In genomic region chr11:57899335-57899734, GRCm38 (mm10) we compare ENCODE assay signal across 20 mouse cellular contexts.
DNase-seq lines count a peak whose midpoint lies in the region; ATAC-seq and TF ChIP-seq lines count a peak whose summit lies in the region.
"Had no signal": no experiment of that assay in that cellular context is flagged by ENCODE, and none has a peak within 500 bp of the region (broad histone marks: within the 10 kb centered on the region; RNA-seq: fewer than 3 reads in every experiment).

No protein-coding gene starts in this region.

- H3K36me3 ChIP-seq in heart, embryonic 10.5 days: no peaks in the 10 kb centered on the region
- H3K36me3 ChIP-seq: embryonic facial prominence, embryonic 13.5 days; forebrain, embryonic 12.5 days; heart, embryonic 15.5 days; hindbrain, embryonic 12.5 days had no signal

- no peak for TF ChIP-seq CTCF in lung, adult 2 months (IDR thresholded peaks at IDR 0.05; ENCODE audit: insufficient read depth, low read length)

- no peaks in the 10 kb centered on the region for H3K27me3 ChIP-seq in heart, embryonic 10.5 days (ENCODE audit: insufficient read depth, poor library complexity, severe bottlenecking)
- H3K27me3 ChIP-seq: embryonic facial prominence, embryonic 13.5 days; forebrain, embryonic 12.5 days; heart, embryonic 15.5 days; hindbrain, embryonic 12.5 days; Patski had no signal

- TF ChIP-seq POLR2A in lung, adult 2 months (IDR thresholded peaks at IDR 0.05; ENCODE audit: borderline replicate concordance, extremely low read depth, low read depth, low read length): no peak

- H3K4me1 ChIP-seq in heart, embryonic 10.5 days: peaks cover 23% of the 10 kb centered on the region
- H3K4me1 ChIP-seq in lung, adult 2 months (ENCODE audit: control insufficient read depth, insufficient read depth, low read length): no peaks in the 10 kb centered on the region
- H3K4me1 ChIP-seq: embryonic facial prominence, embryonic 13.5 days; forebrain, embryonic 12.5 days; hindbrain, embryonic 12.5 days had no signal

- DNase-seq in heart, embryonic 10.5 days (ENCODE audit: low spot score): no peak
- no peak for DNase-seq in heart, adult 9 months (ENCODE audit: low spot score in 2 of 2)
- peak; percentile 4 for DNase-seq in lung, postnatal 36 days
- DNase-seq in lung, adult 2 months: no peak
- no peak for DNase-seq in ovary, adult 18-20 months (ENCODE audit: low spot score)
- DNase-seq: adrenal gland, postnatal 25 days; cerebellum, adult 8-10 months; cerebellum, postnatal 25 days; gastrocnemius, postnatal 10 days; heart, postnatal 14 days had no signal

- peak; percentile 64 for ATAC-seq in granulocyte monocyte progenitor cell, adult 5-6 weeks (replicated peaks; ENCODE audit: poor library complexity, severe bottlenecking)
- ATAC-seq: activated CD4-positive, CD25-positive, alpha-beta regulatory T cell, adult 4 months; forebrain, embryonic 16.5 days; hindbrain, embryonic 16.5 days; inflammation-experienced regulatory T-cells, adult 6 months; Patski had no signal

- 26% methylated on average over 4 of the region's 4 CpGs for WGBS in heart, embryonic 10.5 days
- WGBS in lung, adult 2 months: 30% methylated on average over 4 of the region's 4 CpGs

- peak overlapping the region; percentile 45 for H3K27ac ChIP-seq in heart, embryonic 10.5 days
- H3K27ac ChIP-seq: embryonic facial prominence, embryonic 13.5 days; forebrain, embryonic 12.5 days; heart, embryonic 15.5 days; hindbrain, embryonic 12.5 days had no signal

- H3K9me3 ChIP-seq in heart, embryonic 10.5 days: no peaks in the 10 kb centered on the region
- H3K9me3 ChIP-seq: embryonic facial prominence, embryonic 13.5 days; forebrain, embryonic 12.5 days; heart, embryonic 15.5 days; hindbrain, embryonic 12.5 days had no signal

- H3K4me3 ChIP-seq in heart, embryonic 10.5 days: no peak overlapping the region
- H3K4me3 ChIP-seq in lung, adult 2 months (replicated peaks; ENCODE audit: extremely low read depth, low read depth, low read length): no peak overlapping the region
- H3K4me3 ChIP-seq: embryonic facial prominence, embryonic 13.5 days; forebrain, embryonic 12.5 days; heart, embryonic 15.5 days; hindbrain, embryonic 12.5 days had no signal
